Mouse (Mus musculus): ENCODE measurements at regions not wholly inside any gene's neighbourhood (a gene's known extent, or its start where the extent isn't known, plus 50 kb on each side); places are given as distances from the start of the nearest gene placed in this dataset.
A peak's percentile ranks its signal among the peaks of the same experiment; 100 is the strongest.

DNA sequence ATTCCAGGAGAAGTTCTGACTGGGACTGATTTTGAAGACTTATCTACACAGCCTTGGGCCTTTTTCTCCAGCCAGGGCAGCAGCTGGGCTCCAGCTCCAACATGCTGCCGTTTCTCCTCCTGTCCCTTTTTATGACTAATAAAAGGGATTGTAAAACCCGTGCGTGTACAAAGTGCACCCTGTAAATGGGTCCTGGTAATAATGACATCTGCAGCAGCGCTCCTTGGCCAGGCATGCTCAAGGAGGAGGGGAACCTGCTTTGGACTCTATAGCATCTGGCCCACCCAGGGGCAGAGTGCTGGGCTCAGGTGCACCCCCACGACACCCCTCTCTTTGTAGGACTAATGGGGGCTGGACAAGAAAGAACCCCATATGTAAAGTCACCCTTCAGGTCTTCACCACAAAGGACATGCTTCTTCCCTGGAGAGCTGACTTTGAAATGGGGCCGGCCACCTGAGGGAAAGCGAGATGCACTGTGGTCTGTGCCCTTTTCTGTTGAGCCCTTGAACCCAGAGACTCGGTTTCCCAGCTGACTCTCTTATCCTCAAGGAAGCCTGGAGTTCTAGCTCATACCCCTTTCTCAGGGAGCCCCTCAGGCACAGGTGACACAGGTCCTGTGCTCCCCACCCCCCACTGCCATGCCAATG is 61.4 kb downstream of the Mrpl23 start:
- no peak overlapping the region for H3K27ac ChIP-seq
- H3K9ac ChIP-seq: no peak overlapping the region
- no peak for ATAC-seq (replicated peaks; ENCODE audit: low FRiP score)
- no peak overlapping the region for H3K4me2 ChIP-seq
- H3K36me3 ChIP-seq: no peaks in the 10 kb centered on the region
- WGBS: 55% methylated on average over 8 of the region's 8 CpGs
- no peak overlapping the region for H3K4me3 ChIP-seq (replicated peaks)
- no peaks in the 10 kb centered on the region for H3K9me3 ChIP-seq (replicated peaks)
- H3K27me3 ChIP-seq: 0 out of 2 replicates have a peak, but pooled peaks cover 2% of the 10 kb centered on the region
- H3K4me1 ChIP-seq: peaks cover 50% of the 10 kb centered on the region

DNA sequence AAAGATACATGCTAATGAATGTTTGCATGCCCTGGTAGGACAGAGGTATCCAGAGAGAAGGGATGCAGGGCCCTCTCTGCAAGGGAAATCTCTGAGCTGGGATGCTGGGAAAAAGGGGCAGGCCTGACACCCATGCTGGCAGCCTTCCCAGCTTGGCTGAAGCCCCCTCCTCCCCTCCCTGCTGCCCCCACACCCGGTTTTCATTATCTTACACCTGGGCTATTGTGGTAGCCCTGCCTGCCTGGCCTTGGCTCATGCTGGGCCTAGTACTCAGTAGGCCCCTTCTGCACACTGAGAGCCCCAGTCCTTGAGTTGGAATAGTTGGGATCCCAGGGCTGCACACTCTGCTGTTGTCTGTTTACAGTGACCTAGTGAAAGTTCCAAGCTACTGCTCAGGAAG is 62.9 kb downstream of the Mrpl23 start:
- ATAC-seq (replicated peaks; ENCODE audit: low FRiP score): no peak
- 31% methylated on average over 1 of the region's 1 CpGs for WGBS
- H3K36me3 ChIP-seq: no peaks in the 10 kb centered on the region

DNA sequence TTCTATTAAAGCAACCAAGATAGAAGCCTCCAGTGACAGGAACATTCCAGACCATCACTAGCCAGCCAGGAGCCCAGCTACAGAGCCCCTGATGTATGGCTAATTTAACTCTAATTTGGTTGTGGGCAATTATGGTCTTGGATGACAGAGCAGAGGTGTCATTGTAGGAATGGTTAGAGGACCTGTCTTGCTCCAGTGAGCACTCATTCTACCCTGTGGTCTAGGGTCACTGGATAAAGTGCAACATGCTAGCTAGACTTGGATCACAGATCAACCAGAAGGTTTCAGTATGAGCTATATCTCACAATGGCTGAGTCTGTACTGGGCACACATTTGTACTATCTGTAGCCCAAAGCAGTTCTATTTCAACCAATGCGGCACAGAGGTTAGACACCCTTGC is 63.7 kb downstream of the Mrpl23 start:
- Histone ChIP-seq H3K9me3 (replicated peaks) (no peaks in the 10 kb centered on the region), H3K9ac (no peak overlapping the region), H3K4me1 (peaks cover 48% of the 10 kb centered on the region), H3K27me3 (0 out of 2 replicates have a peak, but pooled peaks cover 2% of the 10 kb centered on the region), H3K36me3 (no peaks in the 10 kb centered on the region), H3K4me3 (replicated peaks) (no peak overlapping the region), H3K27ac (no peak overlapping the region), H3K4me2 (no peak overlapping the region)
- WGBS: 83% methylated on average over 1 of the region's 1 CpGs
- 0 out of 2 replicates have a peak, but pooled peaks have one; percentile 16 for ATAC-seq (replicated peaks; ENCODE audit: low FRiP score)

More for the DNA sequence above, 62.9 kb downstream of the Mrpl23 start:
- Histone ChIP-seq H3K27ac (0 out of 2 replicates have a peak overlapping the region, but pooled peaks have one; percentile 11), H3K27me3 (0 out of 2 replicates have a peak, but pooled peaks cover 2% of the 10 kb centered on the region), H3K4me1 (peaks cover 49% of the 10 kb centered on the region), H3K4me2 (no peak overlapping the region), H3K9ac (no peak overlapping the region), H3K4me3 (replicated peaks) (no peak overlapping the region), H3K9me3 (replicated peaks) (no peaks in the 10 kb centered on the region)

DNA sequence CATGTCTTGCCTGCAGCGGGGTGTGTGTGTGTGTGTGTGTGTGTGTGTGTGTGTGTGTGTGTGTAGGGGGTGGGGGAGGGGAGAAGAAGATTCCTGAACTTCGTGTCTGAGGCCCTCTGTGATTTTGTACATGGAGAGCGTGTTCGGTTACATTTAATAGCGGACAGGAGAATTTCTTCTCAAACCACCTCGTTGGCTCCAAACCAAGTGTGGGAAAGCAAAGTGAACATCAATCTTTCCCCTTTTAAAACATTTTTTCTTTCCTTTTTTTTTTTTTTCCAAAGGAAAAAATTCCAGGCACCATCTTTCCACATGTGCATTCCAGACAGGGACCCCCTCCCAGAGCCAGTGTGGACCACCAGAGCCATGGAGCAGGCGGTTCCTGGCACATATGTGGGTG is 65.5 kb downstream of the Mrpl23 start:
- no peak for ATAC-seq (replicated peaks; ENCODE audit: low FRiP score)
- Histone ChIP-seq H3K36me3 (no peaks in the 10 kb centered on the region), H3K27me3 (0 out of 2 replicates have a peak, but pooled peaks cover 2% of the 10 kb centered on the region), H3K9ac (no peak overlapping the region), H3K4me1 (peaks cover 40% of the 10 kb centered on the region), H3K4me3 (replicated peaks) (no peak overlapping the region), H3K4me2 (no peak overlapping the region), H3K9me3 (replicated peaks) (no peaks in the 10 kb centered on the region), H3K27ac (no peak overlapping the region)
- 63% methylated on average over 7 of the region's 7 CpGs for WGBS

DNA sequence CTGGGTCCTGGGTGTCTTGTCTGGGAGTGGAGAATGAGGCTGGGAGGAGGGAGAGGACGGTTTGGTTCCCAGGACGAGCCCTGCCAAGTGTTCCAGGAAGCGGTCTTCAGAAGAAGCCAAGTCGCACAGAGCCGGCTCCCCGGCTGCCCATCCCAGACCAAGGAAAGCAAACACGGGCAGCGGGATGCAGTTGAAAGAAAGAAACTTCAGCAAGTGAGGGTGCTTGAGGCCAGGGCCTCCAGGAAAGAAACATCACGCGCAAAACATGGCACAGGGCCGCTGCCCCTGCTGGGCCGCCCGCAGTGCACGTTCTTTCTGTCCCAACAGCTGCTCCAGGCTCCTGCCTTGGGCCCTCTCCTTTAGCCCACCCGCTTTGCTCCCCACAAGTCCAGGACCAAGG is 66.7 kb downstream of the Igf2 start:
- no peak overlapping the region for H3K4me3 ChIP-seq (replicated peaks)
- no peak for ATAC-seq (replicated peaks; ENCODE audit: low FRiP score)
- H3K4me1 ChIP-seq: peaks cover 34% of the 10 kb centered on the region
- 75% methylated on average over 15 of the region's 15 CpGs for WGBS
- 0 out of 2 replicates have a peak, but pooled peaks cover 2% of the 10 kb centered on the region for H3K27me3 ChIP-seq
- H3K27ac ChIP-seq: no peak overlapping the region
- H3K9me3 ChIP-seq (replicated peaks): no peaks in the 10 kb centered on the region
- H3K36me3 ChIP-seq: no peaks in the 10 kb centered on the region
- no peak overlapping the region for H3K4me2 ChIP-seq
- no peak overlapping the region for H3K9ac ChIP-seq

DNA sequence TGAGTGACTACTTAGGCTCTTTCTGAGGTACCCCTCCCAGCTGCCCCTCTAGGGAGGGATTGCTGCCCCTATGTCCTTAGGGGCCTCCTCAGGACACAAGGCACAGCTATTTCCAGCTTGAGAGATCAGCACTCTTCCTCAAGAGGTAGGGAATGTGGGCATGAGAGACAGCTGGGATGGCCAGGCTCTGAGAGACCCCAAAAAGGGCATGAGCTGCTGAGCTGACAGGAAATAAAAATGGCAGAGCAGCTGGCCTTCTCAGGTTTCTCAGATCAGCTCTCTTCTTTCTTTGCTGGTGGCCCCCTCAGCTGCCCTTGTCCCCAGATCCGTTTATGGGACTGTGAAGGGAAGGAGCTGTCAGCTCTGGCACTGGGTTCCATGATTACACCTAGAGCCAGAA is 66.2 kb downstream of the Igf2 start:
- no peak overlapping the region for H3K4me2 ChIP-seq
- H3K9me3 ChIP-seq (replicated peaks): no peaks in the 10 kb centered on the region
- no peak for ATAC-seq (replicated peaks; ENCODE audit: low FRiP score)
- no peaks in the 10 kb centered on the region for H3K27me3 ChIP-seq
- H3K4me1 ChIP-seq: peaks cover 31% of the 10 kb centered on the region
- H3K4me3 ChIP-seq (replicated peaks): no peak overlapping the region
- H3K36me3 ChIP-seq: no peaks in the 10 kb centered on the region
- WGBS: 20% methylated on average over 1 of the region's 1 CpGs
- no peak overlapping the region for H3K9ac ChIP-seq
- no peak overlapping the region for H3K27ac ChIP-seq
